Mouse (Mus musculus): ENCODE results near the gene Il22.

GRCm38 (mm10) chr10:118178735-118179151 is 26.0 kb upstream of the Il22 start:
- TF ChIP-seq CTCF (IDR thresholded peaks at IDR 0.05; ENCODE audit: low read depth): no peak
- no peak for TF ChIP-seq EP300 (IDR thresholded peaks at IDR 0.05; ENCODE audit: low read depth)
